Mouse (Mus musculus): ENCODE measurements around the gene Ddr2. TPM values are rescaled to one million over a fixed set of nuclear protein-coding genes. Genes with fewer than 3 reads are reported as not detected.
A peak's percentile ranks its signal among the peaks of the same experiment; 100 is the strongest.

The Ddr2 gene
- total RNA-seq, 2 experiments from 2014 or later: 4.1 to 4.6 TPM

- no peak for DNase-seq (ENCODE audit: extremely low spot score in 1 of 2, low spot score in 1 of 2)
These were observed 157.5 kb downstream of the Ddr2 start for GRCm38 (mm10) chr1:169953106-169953505.

GRCm38 (mm10) chr1:169952636-169953035 is 157.9 kb downstream of the Ddr2 start:
- no peak for DNase-seq (ENCODE audit: extremely low spot score in 1 of 2, low spot score in 1 of 2)

- no peak for DNase-seq (ENCODE audit: extremely low spot score in 1 of 2, low spot score in 1 of 2)
These were observed 159.0 kb downstream of the Ddr2 start for GRCm38 (mm10) chr1:169951561-169951960.

- DNase-seq (ENCODE audit: extremely low spot score in 1 of 2, low spot score in 1 of 2): no peak
These were observed 159.9 kb downstream of the Ddr2 start for GRCm38 (mm10) chr1:169950651-169951050.

GRCm38 (mm10) chr1:169949981-169950380 is 160.6 kb downstream of the Ddr2 start:
- DNase-seq (ENCODE audit: extremely low spot score in 1 of 2, low spot score in 1 of 2): no peak

- no peak for DNase-seq (ENCODE audit: extremely low spot score in 1 of 2, low spot score in 1 of 2)
These were observed 161.7 kb downstream of the Ddr2 start for GRCm38 (mm10) chr1:169948866-169949265.

- no peak for DNase-seq (ENCODE audit: extremely low spot score in 1 of 2, low spot score in 1 of 2)
These were observed 162.3 kb downstream of the Ddr2 start for GRCm38 (mm10) chr1:169948280-169948679.

GRCm38 (mm10) chr1:169947654-169948053 is 162.9 kb downstream of the Ddr2 start:
- DNase-seq (ENCODE audit: extremely low spot score in 1 of 2, low spot score in 1 of 2): no peak

- DNase-seq (ENCODE audit: extremely low spot score in 1 of 2, low spot score in 1 of 2): no peak
These were observed 164.6 kb downstream of the Ddr2 start for GRCm38 (mm10) chr1:169946004-169946403.

GRCm38 (mm10) chr1:169939345-169939744 is 171.2 kb downstream of the Ddr2 start:
- DNase-seq (ENCODE audit: extremely low spot score in 1 of 2, low spot score in 1 of 2): peak in 1 of 2 experiments; percentile 73

- peak; percentile 31 to 62 for DNase-seq (ENCODE audit: extremely low spot score in 1 of 2, low spot score in 1 of 2)
These were observed 176.4 kb downstream of the Ddr2 start for GRCm38 (mm10) chr1:169934005-169934725.

GRCm38 (mm10) chr1:169932122-169932746 is 178.3 kb downstream of the Ddr2 start:
- no peak for DNase-seq (ENCODE audit: extremely low spot score in 1 of 2, low spot score in 1 of 2)

GRCm38 (mm10) chr1:169931698-169932097 is 178.9 kb downstream of the Ddr2 start:
- DNase-seq (ENCODE audit: extremely low spot score in 1 of 2, low spot score in 1 of 2): no peak

GRCm38 (mm10) chr1:169928454-169928971 is 182.0 kb downstream of the Ddr2 start, which contains the start of gene Ccdc190:
TSS of gene Ccdc190 (plus strand) at chr1:169928648.
- DNase-seq (ENCODE audit: extremely low spot score in 1 of 2, low spot score in 1 of 2): no peak

GRCm38 (mm10) chr1:169927753-169928369 is 182.7 kb downstream of the Ddr2 start:
- DNase-seq (ENCODE audit: extremely low spot score in 1 of 2, low spot score in 1 of 2): no peak

GRCm38 (mm10) chr1:169924567-169924966 is 186.0 kb downstream of the Ddr2 start:
- DNase-seq (ENCODE audit: extremely low spot score in 1 of 2, low spot score in 1 of 2): no peak

Other genes with a start within 250 kb of the Ddr2 start
- 10 to 100 TPM; 25.2 to 25.7 TPM for gene Ccdc190, start 182.1 kb downstream of the Ddr2 start, total RNA-seq (2021)
- 10 to 100 TPM; 17.4 to 19.2 TPM for gene Hsd17b7, start 141.5 kb downstream of the Ddr2 start, total RNA-seq (2021)
- 10 to 100 TPM; 53.0 to 60.0 TPM for gene Uap1, start 64.2 kb upstream of the Ddr2 start, total RNA-seq (2021)
- 100 to 1,000 TPM; 144 to 145 TPM for gene Uhmk1, start 104.6 kb upstream of the Ddr2 start, total RNA-seq (2021)
- not detected for gene Sh2d1b2, start 122.0 kb upstream of the Ddr2 start, total RNA-seq (2021)
- gene Sh2d1b1, start 166.6 kb upstream of the Ddr2 start, total RNA-seq (2021): not detected
- gene Gm7694, start 195.6 kb upstream of the Ddr2 start, total RNA-seq (2021): 1 to 10 TPM; 2.6 to 3.1 TPM
- not detected for gene Spata46, start 198.0 kb upstream of the Ddr2 start, total RNA-seq (2021)